Mouse (Mus musculus) E14TG2a.4 (cell line): ENCODE data around the gene Rab4b.

ENCODE experiments used
- CTCF ChIP-seq: conservative IDR thresholded peaks from 2 replicates; pipeline ENCODE4 v1.5.1; 2014; ENCODE audit warnings: low read length
- NANOG ChIP-seq: IDR thresholded peaks from 2 replicates; pipeline ENCODE4 v1.6.1; 2014; ENCODE audit warnings: borderline replicate concordance, low read length, mixed read lengths
- POU5F1 ChIP-seq: IDR thresholded peaks from 2 replicates; pipeline ENCODE4 v1.6.1; 2014; ENCODE audit warnings: low read length, borderline replicate concordance

GRCm38 (mm10) chr7:27166614-27167474, 11.9 kb downstream of the Rab4b start, which contains the start of gene Egln2:
- TF ChIP-seq CTCF (no peak), NANOG (no peak), POU5F1 (no peak)
